Mouse (Mus musculus): Measurements from ENCODE around the gene Pif1. TPM values are rescaled to one million over a fixed set of nuclear protein-coding genes. Genes with fewer than 3 reads are reported as not detected.

Pif1 gene
- total and polyA plus RNA-seq, 3 experiments = 14.9 to 15.5 TPM; not detected in 1

DNA sequence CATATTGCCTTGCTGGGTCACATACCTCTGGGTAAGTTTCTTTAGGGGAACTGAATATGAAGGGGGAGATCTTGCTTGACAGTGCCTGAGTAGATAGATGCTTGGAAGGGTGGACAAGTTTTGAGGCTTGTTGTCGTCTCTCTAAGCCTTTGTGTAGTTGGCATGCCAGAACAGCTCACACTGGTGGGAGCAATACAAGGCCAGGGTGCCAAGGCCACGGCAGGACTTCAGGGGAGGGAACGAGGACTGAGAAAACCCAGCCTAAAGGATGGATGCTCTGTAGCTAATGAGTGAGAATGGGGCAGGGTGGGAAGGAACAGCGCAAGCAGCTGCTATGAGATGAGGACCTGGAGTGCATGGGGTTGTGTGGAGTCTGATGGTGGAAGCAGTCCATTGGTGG lies 58.0 kb downstream of the Pif1 start:
- 0 out of 4 replicates have a peak, but pooled peaks cover 0 to 2% of the 10 kb centered on the region in 2 experiments for H3K4me1 ChIP-seq (ENCODE audit: control insufficient read depth in 1 of 2, insufficient read depth in 2 of 2, low read length in 2 of 2)

More for the DNA sequence above, 58.0 kb downstream of the Pif1 start:
- no peaks in the 10 kb centered on the region for H3K36me3 ChIP-seq (ENCODE audit: control insufficient read depth in 1 of 2, insufficient read depth in 2 of 2, low read length in 2 of 2)
- TF ChIP-seq RAD21 (IDR thresholded peaks at IDR 0.05; ENCODE audit: low read depth, low read length) (no peak), GABPA (IDR thresholded peaks at IDR 0.05; ENCODE audit: low read depth, low read length) (no peak), MEF2A (IDR thresholded peaks at IDR 0.05; ENCODE audit: extremely low read depth, insufficient replicate concordance, low read depth, low read length, poor library complexity, severe bottlenecking) (no peak), USF1 (IDR thresholded peaks at IDR 0.05; ENCODE audit: low read depth, low read length) (no peak), CTCF (IDR thresholded peaks at IDR 0.05 in 2 of 3, conservative IDR thresholded peaks at IDR 0.05 in 1 of 3; ENCODE audit: control insufficient read depth in 1 of 3, insufficient read depth in 1 of 3, low read depth in 2 of 3, low read length in 3 of 3, poor library complexity in 1 of 3, severe bottlenecking in 1 of 3) (no peak), ZKSCAN1 (IDR thresholded peaks at IDR 0.05; ENCODE audit: low read depth, low read length) (no peak), CHD2 (IDR thresholded peaks at IDR 0.05; ENCODE audit: low read length) (no peak), E2F4 (IDR thresholded peaks at IDR 0.05; ENCODE audit: borderline replicate concordance, low read depth, low read length) (no peak), BHLHE40 (IDR thresholded peaks at IDR 0.05; ENCODE audit: borderline replicate concordance, low read depth, low read length) (no peak), NELFE (IDR thresholded peaks at IDR 0.05; ENCODE audit: low read depth, low read length) (no peak)
- peaks cover 0 to 1% of the 10 kb centered on the region in 2 experiments; a peak in 2 of 4 replicates for H3K27me3 ChIP-seq (ENCODE audit: control insufficient read depth in 1 of 2, insufficient read depth in 2 of 2, low read length in 2 of 2)
- H3K27ac ChIP-seq (ENCODE audit: control insufficient read depth, low read depth, low read length) = no peak overlapping the region
- DNase-seq (ENCODE audit: low read depth, low spot score) = no peak
- no peaks in the 10 kb centered on the region for H3K79me2 ChIP-seq (ENCODE audit: control insufficient read depth, insufficient read depth, low read length, poor library complexity)
- H3K4me3 ChIP-seq (ENCODE audit: control insufficient read depth in 1 of 2, insufficient read depth in 1 of 2, low read depth in 2 of 2, low read length in 2 of 2) = no peak overlapping the region
- H3K9ac ChIP-seq (ENCODE audit: control insufficient read depth, low read depth, low read length, poor library complexity, severe bottlenecking) = no peak overlapping the region
- no peaks in the 10 kb centered on the region for H3K9me3 ChIP-seq (replicated peaks; ENCODE audit: insufficient read depth, low read length)

Other genes starting within 250 kb of the Pif1 start
- 20.3 and 22.8 TPM in 2 replicates for gene Pdcd7, start 241.1 kb upstream of the Pif1 start, total RNA-seq (2012; rRNA removed)
- 10 to 100 TPM in 1 of 2 experiments, not detected in 1; 34.5 TPM for gene Pdcd7, start 241.1 kb upstream of the Pif1 start, polyA plus RNA-seq (2012; ENCODE audit: insufficient read depth in 1 of 2, insufficient read length in 2 of 2, low read depth in 1 of 2, low replicate concordance in 2 of 2, missing spikeins in 1 of 2)
- not detected in 2 replicates for gene Ubap1l, start 226.1 kb upstream of the Pif1 start, total RNA-seq (2012; rRNA removed)
- under 1 TPM in 1 of 2 experiments, not detected in 1; 0.08 TPM for gene Ubap1l, start 226.1 kb upstream of the Pif1 start, polyA plus RNA-seq (2012; ENCODE audit: insufficient read depth in 1 of 2, insufficient read length in 2 of 2, low read depth in 1 of 2, low replicate concordance in 2 of 2, missing spikeins in 1 of 2)
- gene Kbtbd13, start 195.5 kb upstream of the Pif1 start, total RNA-seq (2012; rRNA removed) = not detected in 2 replicates
- not detected for gene Kbtbd13, start 195.5 kb upstream of the Pif1 start, polyA plus RNA-seq (2012; ENCODE audit: insufficient read depth in 1 of 2, insufficient read length in 2 of 2, low read depth in 1 of 2, low replicate concordance in 2 of 2, missing spikeins in 1 of 2)
- 0.10 and 0.12 TPM in 2 replicates for gene Rasl12, start 188.7 kb upstream of the Pif1 start, total RNA-seq (2012; rRNA removed)
- under 1 TPM in 1 of 2 experiments, not detected in 1; 0.19 TPM for gene Rasl12, start 188.7 kb upstream of the Pif1 start, polyA plus RNA-seq (2012; ENCODE audit: insufficient read depth in 1 of 2, insufficient read length in 2 of 2, low read depth in 1 of 2, low replicate concordance in 2 of 2, missing spikeins in 1 of 2)
- gene Slc51b, start 164.2 kb upstream of the Pif1 start, total RNA-seq (2012; rRNA removed) = not detected in 2 replicates
- gene Slc51b, start 164.2 kb upstream of the Pif1 start, polyA plus RNA-seq (2012; ENCODE audit: insufficient read depth in 1 of 2, insufficient read length in 2 of 2, low read depth in 1 of 2, low replicate concordance in 2 of 2, missing spikeins in 1 of 2) = not detected
- 10.6 and 10.9 TPM in 2 replicates for gene Mtfmt, start 151.4 kb upstream of the Pif1 start, total RNA-seq (2012; rRNA removed)
- gene Mtfmt, start 151.4 kb upstream of the Pif1 start, polyA plus RNA-seq (2012; ENCODE audit: insufficient read depth in 1 of 2, insufficient read length in 2 of 2, low read depth in 1 of 2, low replicate concordance in 2 of 2, missing spikeins in 1 of 2) = 10 to 100 TPM in 1 of 2 experiments, not detected in 1; 14.2 TPM
- 21.7 and 22.7 TPM in 2 replicates for gene Spg21, start 126.2 kb upstream of the Pif1 start, total RNA-seq (2012; rRNA removed)
- 10 to 100 TPM in 1 of 2 experiments, not detected in 1; 25.9 TPM for gene Spg21, start 126.2 kb upstream of the Pif1 start, polyA plus RNA-seq (2012; ENCODE audit: insufficient read depth in 1 of 2, insufficient read length in 2 of 2, low read depth in 1 of 2, low replicate concordance in 2 of 2, missing spikeins in 1 of 2)
- gene Ankdd1a, start 67.0 kb upstream of the Pif1 start, total RNA-seq (2012; rRNA removed) = not detected in 2 replicates
- gene Ankdd1a, start 67.0 kb upstream of the Pif1 start, polyA plus RNA-seq (2012; ENCODE audit: insufficient read depth in 1 of 2, insufficient read length in 2 of 2, low read depth in 1 of 2, low replicate concordance in 2 of 2, missing spikeins in 1 of 2) = under 1 TPM in 1 of 2 experiments, not detected in 1; 0.06 TPM
- 7.6 and 8.6 TPM in 2 replicates for gene Plekho2, start 7.1 kb upstream of the Pif1 start, total RNA-seq (2012; rRNA removed)
- gene Plekho2, start 7.1 kb upstream of the Pif1 start, polyA plus RNA-seq (2012; ENCODE audit: insufficient read depth in 1 of 2, insufficient read length in 2 of 2, low read depth in 1 of 2, low replicate concordance in 2 of 2, missing spikeins in 1 of 2) = 10 to 100 TPM in 1 of 2 experiments, not detected in 1; 12.9 TPM
- not detected in 2 replicates for gene Rbpms2, start 42.5 kb downstream of the Pif1 start, total RNA-seq (2012; rRNA removed)
- under 1 TPM in 1 of 2 experiments, not detected in 1; 0.22 TPM for gene Rbpms2, start 42.5 kb downstream of the Pif1 start, polyA plus RNA-seq (2012; ENCODE audit: insufficient read depth in 1 of 2, insufficient read length in 2 of 2, low read depth in 1 of 2, low replicate concordance in 2 of 2, missing spikeins in 1 of 2)
- gene Oaz2, start 80.8 kb downstream of the Pif1 start, total RNA-seq (2012; rRNA removed) = 16.4 and 18.1 TPM in 2 replicates
- gene Oaz2, start 80.8 kb downstream of the Pif1 start, polyA plus RNA-seq (2012; ENCODE audit: insufficient read depth in 1 of 2, insufficient read length in 2 of 2, low read depth in 1 of 2, low replicate concordance in 2 of 2, missing spikeins in 1 of 2) = 10 to 100 TPM in 1 of 2 experiments, not detected in 1; 34.6 TPM
- 2.9 and 3.6 TPM in 2 replicates for gene Zfp609, start 240.4 kb downstream of the Pif1 start, total RNA-seq (2012; rRNA removed)
- 10 to 100 TPM in 1 of 2 experiments, not detected in 1; 26.5 TPM for gene Zfp609, start 240.4 kb downstream of the Pif1 start, polyA plus RNA-seq (2012; ENCODE audit: insufficient read depth in 1 of 2, insufficient read length in 2 of 2, low read depth in 1 of 2, low replicate concordance in 2 of 2, missing spikeins in 1 of 2)

Measured in MEL (cell line).